Mouse (Mus musculus) WW6 (cell line): ENCODE measurements around the gene Gas2l1.

ENCODE experiments used
- DNase-seq: peaks from one replicate; pipeline ENCODE4 v3.0.0-alpha.2; 2013; ENCODE audit warnings: low read depth, low spot score

Gas2l1 gene

DNA sequence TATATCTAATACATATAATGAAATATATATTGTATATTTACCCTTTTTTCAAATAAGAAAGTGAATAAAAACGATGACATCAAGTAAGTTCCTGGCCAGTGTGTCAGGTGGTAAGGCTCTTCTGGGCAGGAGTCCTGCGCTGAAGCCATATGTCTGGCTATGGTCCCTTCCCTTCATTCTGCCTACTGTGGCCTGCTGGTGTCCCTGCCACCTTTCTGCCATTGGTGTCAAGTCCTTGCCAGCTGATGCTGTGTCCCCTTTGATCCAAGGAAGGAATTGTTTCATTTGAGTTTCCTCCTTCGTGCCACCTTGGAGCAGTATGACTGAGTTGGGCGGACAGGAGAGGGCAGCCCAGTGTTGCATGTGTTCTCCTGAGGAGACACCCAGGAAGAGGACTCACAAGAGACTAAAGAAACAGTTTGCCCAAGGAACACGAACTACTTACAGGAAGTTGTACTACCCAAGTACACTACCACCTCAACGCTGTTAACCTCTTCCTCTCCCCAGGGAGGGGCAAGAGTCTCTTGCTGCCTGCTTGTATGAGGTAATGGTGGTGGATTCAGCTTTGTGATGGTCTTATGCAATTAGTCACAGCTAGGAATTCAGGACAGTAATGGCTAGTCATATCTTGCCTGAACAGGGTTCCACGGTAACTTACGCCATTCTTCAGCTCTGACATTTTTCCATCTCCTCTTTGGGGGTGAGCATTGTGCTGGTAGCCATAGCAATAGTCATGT, 22.3 kb downstream of the Gas2l1 start:
- DNase-seq = no peak

DNA sequence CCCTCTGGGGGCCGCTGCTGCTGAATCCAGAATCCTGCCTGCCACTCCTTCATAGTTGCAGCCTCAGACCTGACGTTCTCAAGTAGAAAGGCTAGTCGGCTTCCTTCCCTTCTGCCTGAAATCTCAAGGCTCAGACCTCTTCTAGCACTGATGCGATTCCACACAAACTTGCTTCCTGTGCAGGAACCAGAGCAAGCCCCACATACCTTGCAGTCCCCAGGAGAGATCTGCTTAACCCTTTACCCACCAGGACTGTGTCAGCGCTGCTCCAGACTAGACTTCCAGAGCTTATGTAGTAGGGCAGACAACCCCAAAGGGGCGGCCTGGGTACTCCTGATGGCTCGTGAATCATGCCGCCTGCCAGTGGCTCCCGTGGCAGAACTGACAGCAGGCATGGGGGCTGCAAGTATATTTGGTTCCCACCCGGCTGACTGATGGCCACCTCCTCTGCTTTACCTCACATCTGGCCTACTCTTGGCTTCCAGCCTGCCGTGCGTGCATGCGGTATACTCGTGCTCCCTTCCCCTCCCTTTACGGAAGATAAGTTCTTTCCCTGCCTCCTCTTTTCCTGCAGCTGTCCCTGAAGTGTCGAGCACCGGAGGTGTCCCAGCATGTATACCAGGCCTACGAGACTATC, 23.9 kb downstream of the Gas2l1 start:
- no peak for DNase-seq

DNA sequence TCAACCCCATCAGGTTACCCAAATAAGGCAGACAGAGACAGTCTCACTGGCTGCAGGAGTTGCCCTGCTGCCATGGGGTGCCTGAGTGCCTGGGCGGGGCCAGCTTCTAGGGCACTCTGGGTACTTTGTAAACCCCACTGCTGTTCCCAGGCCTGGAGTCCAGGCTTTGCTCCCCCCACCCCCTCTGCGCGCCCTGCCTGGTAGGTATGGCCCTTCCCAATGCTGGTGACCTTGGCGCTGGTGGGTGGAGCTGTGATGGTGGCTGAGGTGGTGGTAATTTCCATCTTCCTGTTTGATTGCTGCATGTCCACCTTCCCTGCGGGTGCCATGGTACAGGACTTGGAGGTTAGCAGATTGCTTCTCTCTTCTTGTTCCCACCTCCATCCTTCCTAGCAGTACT, 24.5 kb downstream of the Gas2l1 start:
- no peak for DNase-seq

DNA sequence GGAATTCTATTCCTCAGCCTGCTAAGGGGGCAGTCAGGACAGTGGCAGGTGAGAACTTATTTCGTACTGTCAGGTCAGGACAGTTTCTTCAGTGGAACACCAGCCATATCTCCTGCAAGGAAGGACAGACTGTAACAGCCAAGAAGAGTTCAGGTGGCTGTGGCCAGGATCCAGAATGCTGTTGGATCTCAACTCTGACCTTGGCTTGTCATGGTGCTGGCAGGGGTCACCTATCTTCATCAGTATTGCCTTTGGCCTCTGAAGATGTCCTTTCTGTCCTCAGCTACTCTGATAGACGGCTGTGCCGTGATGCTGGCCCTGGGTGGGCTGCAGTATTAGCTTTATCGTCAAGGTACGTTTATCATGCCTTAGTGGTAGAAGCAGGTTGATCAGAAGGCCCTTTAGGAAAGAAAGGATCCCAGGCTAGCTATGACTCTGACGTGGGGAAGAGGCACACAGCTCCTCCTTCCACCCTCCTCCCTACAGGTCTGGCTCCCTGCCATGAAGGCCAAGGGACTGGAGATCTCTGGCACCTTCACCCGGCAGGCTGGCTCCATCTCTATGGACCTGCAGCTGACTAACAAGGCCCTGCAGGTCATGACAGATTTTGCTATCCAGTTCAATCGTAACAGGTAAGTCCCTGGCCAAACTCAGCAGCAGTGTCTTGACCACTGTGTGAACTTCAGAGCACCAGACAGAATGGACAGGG, 27.8 kb downstream of the Gas2l1 start:
- no peak for DNase-seq

DNA sequence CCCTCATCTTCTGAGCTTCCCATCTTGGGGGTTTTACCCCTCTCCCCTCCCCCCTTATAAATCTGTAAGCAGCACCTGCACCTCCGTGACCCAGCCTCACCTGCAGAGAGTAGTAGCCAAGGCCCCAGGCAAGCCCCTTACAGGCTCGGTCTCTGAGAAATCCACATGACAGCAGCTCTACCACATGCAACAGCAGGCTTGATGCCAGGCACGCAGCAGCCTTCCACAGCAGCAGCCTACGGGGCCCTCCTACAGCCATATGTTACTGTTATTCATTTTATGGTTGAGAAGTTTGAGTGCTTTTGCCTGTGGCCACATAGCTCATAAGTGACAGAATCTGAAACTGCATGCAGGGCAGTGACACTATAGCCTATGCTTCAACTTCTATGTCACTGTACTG, 29.7 kb downstream of the Gas2l1 start:
- no peak for DNase-seq

DNA sequence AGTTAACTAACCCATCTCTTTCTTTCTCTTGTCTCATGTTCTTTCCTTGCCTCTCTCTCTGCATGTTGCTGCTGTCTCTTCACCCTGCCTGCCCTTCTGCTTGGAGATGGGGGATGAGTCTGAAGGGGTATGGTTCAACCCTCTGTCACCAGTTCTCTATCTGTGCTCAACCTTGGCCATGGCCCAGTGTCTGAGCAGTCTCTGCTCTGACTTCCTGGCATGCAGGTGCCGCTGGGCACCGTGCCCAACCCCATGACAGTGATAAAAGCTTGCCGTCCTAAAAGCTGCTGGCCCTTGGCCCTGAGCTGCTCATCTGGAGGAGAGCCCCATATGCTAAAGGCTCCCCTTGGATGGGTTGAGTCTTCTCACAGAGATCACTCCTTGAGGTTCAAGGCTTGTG, 32.0 kb downstream of the Gas2l1 start:
- no peak for DNase-seq

DNA sequence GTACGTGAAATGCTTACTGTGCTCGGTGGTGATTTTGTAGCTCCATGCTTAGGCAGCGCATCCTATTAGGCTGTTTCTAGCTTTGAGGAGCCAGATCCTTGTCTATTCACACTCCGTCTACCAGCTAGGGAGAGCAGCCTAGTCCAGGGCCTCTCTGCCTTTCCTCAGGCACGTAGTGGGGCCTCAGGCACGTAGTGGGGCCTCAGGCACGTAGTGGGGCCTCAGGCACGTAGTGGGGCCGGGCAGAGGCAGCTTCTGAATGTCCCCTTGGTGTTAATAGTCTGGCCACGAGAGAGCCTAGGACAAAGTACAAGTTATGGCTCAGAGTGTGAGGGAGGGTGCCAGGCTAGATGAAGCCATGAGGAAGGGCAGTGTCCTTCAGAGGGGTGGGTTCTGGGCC, 32.4 kb downstream of the Gas2l1 start:
- DNase-seq = no peak

DNA sequence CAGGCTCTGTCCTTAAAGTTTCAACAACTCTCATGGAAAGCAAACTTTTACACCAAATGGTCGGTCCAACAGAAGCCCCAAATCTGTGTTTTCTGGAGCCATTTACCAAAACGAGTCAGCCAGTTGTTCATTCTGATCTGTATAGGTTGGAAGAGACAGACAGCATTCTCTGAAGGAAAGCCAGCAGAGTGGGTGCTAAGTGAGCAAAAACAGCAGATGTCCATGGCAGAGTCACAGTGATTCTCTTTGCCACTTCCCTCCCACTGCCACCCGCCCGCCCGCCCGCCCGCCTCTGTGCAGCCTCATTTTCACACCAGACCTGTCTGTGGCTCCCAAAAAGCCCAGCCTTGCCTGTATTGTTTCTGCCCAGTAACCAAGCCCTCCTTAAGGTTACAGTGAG, 36.9 kb downstream of the Gas2l1 start:
- no peak for DNase-seq

DNA sequence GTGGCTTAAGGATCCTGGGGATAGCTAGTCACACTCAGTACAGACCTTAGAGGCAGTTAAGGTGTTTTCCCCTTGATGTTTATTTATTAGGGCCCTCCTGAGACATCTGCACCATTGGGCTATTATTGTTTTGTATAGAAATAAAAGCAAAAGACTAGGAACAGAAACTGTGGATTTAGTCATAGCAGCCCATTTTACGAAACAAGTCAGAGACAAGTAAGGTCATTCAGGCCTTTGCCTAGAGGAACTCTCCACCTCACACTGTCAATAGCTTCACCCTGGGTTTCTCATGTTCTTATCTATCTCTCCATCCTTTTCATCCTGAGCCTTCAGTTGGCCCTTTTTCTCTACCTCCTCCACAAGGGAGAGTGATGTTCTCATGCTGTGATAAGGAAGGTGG, 40.0 kb downstream of the Gas2l1 start:
- DNase-seq = no peak

DNA sequence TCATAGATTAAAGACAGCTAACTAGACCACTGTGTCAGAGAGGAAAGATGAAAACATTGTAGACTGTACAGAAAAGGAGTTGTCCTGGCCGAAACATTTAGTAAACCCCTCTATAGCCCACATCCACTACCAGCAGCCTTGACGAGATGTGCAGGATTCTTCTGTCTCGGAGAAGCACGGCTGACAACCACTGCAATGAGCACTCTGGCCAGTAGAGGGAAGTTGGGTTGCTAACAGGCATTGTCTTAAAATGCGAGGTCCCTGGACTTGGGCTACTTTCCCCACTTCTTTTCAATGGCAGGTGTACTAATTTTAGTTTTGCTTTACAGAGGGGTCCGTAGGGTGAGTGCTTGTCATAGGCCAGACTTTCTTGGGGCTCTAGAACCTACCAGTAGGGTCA, 47.6 kb downstream of the Gas2l1 start:
- no peak for DNase-seq

DNA sequence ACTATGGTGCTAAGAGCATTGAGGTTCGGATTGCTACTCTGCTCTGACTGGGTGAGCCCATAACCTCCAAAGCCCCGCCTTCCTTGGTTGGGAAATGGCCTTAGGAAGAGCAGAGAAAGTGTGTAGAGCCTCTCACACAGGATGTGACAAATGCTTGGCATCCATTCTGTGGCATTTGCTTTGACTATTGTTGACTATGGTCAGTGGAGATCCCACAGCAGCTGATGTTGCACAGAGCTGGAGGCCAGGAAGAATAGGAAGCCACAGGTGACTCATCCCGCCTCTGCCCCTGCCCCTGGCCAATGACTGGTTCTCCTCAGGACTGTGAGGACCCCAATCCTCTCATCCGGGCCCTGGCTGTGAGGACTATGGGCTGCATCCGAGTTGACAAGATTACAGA, 48.8 kb downstream of the Gas2l1 start:
- no peak for DNase-seq

DNA sequence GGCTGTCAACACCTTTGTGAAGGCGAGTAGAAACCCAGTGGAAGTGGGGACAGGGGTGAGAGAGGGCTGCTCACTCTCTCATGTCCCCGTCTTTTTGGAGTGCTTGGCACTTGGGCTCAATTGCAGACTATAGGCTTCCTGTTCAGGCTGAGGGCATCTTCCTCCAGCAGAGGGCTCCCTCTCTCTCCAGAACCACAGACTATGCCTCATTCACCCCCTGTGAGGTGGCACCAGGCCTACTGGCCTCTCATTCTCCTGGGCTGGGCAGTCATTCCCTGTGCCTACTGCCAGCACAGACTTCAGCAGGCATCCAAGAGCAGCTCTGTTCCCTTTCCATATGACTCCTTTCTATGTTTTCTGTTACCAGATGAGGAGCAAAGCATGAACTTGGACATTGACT, 49.4 kb downstream of the Gas2l1 start:
- DNase-seq = peak; percentile 22

DNA sequence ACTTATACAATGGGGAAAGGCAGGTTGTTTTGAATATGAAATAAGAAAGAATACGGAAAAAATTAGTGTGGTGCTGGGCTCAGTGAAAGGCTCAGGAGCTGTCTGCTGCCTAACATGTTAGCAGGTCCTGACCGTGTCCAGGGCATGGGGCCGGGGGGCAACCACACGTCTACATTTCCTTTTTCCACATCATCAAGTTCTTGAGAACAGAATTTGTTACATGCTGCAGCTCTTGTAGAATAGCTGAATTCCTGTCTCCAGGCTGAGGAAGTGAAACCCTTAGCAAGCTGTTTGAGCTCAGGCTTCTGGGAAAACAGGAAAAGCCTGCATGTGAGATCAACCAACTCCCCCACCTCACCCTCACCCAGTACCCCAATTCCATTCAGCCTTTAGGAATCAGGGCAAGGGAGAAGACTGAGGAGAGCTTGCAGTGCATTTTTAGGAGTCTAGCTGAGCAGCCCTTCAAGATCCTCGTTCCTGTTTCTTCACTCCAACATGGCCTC, 52.9 kb downstream of the Gas2l1 start:
- DNase-seq = no peak

DNA sequence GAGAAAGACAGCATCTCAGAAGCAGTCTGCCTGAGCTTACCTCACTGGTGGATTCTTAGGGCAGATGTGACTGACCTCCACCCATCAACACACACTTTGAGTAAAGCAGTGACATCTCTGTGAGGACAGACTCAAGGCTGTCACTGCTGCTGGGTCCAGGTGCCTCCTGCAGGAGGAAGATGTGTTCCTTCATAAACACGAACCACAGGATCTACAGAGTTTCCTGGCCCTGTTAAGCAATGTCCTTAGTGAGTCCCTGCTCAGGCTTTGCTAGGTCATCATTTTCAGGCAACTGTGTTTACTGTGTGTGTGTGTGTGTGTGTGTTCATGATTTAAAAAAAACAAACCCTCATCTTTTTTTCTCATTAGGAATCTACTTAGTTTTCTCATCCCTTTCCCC, 53.6 kb downstream of the Gas2l1 start:
- no peak for DNase-seq

DNA sequence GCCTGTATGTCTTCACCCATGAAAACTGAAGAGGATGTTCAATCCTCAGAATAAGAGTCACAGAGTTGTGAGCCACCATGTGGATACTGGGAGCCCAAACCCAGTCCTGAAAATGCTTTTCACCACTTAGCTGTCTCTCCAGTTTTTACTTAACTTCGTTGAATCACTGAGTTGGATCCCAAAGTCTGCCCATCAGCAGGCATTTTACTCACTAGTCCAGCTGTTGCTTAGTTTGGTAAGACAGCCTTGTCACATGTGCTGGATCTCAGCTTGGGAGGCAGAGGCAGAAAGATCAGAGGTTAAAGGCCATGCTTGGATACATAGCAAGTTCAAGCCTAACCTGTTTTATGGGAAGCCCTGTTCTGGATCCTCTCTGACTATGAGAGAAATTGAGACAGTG, 54.9 kb downstream of the Gas2l1 start:
- no peak for DNase-seq

DNA sequence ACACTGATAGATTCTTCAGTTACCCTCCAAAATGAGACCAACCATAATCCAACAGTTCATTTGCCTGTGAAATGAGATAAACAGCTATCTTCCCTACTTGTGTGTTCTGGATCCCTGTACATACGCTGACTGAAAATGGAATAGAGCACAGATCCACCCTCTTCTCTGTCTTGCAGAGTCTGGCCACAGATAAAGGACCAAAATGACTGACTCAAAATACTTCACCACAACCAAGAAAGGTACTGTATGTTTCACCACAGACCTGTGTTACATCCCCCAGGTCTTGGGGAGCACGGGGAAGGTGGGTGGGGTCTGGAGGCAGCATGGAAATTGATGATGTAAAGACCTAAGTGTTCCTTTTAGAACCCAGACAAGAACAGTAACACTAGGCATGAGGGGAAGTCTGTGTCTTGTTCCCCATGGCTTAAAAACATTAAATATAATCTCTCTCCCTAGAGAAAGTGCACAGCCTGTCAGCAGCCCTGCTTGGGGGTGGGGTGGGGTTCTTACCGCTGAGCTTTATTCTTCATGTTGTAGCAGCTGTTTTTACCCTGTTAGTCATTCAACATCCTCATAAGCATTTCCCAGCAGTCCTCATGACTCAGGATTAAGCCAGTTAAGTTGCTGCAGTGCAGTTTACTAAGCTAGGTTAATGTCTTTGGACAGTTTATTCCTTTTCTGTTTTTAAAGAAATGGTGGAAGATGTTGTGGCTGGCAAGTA, 55.6 kb downstream of the Gas2l1 start:
- DNase-seq = no peak

DNA sequence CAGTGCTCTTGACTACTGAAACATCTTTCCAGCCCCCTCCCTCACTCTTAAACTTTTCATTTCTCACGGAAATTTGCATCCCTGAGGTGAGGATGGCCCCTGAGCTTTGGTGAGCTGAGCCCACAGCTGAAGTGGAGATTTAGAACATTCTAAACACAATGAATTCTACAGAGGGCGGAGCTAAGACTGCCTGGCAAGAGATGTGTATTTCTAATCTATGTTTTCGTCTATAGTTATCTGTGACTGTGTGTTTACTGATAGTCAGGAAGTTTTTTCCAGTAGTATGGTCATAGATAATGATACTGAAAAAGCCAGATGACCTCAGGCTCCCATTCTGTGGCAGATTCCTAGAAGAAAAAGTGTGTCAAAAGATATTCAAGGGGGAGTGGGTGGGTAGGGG, 56.3 kb downstream of the Gas2l1 start:
- DNase-seq = no peak

DNA sequence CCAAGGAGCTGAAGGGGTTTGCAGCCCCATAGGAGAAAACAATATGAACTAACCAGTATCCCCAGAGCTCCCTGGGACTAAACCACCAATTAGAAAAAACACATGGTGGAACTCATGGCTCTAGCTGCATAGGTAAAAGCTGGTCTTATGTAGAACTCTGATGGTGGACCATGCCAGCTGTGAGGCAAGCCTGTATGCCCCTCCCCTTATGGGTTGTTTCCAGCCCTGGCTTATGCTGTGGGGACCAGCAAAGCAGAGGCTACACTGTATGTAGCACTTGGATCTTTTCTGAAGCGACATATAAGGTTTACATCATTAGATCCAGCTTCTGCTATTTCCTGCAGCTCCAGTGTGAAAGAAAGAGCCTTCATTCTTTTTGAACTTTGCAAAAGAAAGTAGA, 57.9 kb downstream of the Gas2l1 start:
- DNase-seq = no peak

DNA sequence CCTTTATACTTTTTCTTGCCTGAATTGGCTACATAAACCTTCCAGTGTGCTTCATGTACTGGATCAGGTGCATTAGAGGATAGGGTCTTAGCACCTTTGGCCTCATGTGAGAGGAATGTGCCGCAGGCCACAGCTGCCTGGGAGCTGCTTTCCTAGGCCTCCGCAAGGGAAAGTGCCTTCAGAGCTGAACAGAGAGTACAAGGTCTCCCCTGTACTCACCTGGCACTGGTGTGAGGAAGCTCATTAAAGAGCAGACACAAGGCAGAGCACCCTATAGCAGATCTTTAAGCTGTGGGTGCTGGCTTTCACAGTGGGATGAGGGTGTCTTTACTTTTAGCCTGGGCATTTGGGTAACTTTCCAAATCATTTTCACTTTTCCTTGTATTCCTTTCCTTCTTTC, 59.6 kb downstream of the Gas2l1 start:
- DNase-seq = no peak
